Mouse (Mus musculus) liver, embryonic 15.5 days (tissue): ENCODE results near the gene Catsper4. TPM values are rescaled to one million over a fixed set of nuclear protein-coding genes. Genes with fewer than 3 reads are reported as not detected.

Experiments
- ATAC-seq: fragments of 200-750 bp; cut with Nextera tagmentation; 2 replicates; pipeline ENCODE4 v1.8.0; 2017; ENCODE audit warnings: moderate number of reproducible peaks, mild to moderate bottlenecking, moderate library complexity; ENCODE audit not compliant: insufficient read depth
- H3K27ac ChIP-seq: fragments of 300-500 bp; sonication (generic); replicated peaks from 2 replicates; pipeline ENCODE4 v1.5.1; 2015; ENCODE audit warnings: mild to moderate bottlenecking, inconsistent platforms
- H3K27me3 ChIP-seq: fragments of 300-500 bp; sonication (generic); 2 replicates; pipeline ENCODE4 v1.6.1; 2015; ENCODE audit warnings: mild to moderate bottlenecking, inconsistent platforms
- H3K36me3 ChIP-seq: fragments of 300-500 bp; sonication (generic); replicated peaks from 2 replicates; pipeline ENCODE4 v1.6.1; 2015; ENCODE audit warnings: moderate library complexity, mild to moderate bottlenecking, inconsistent platforms
- H3K4me1 ChIP-seq: fragments of 300-500 bp; sonication (generic); replicated peaks from 2 replicates; pipeline ENCODE4 v1.6.1; 2015; ENCODE audit warnings: inconsistent platforms
- H3K4me2 ChIP-seq: fragments of 300-500 bp; sonication (generic); 2 replicates; pipeline ENCODE4 v1.6.1; 2015; ENCODE audit warnings: moderate library complexity, mild to moderate bottlenecking, inconsistent platforms
- H3K4me3 ChIP-seq: fragments of 300-500 bp; sonication (generic); replicated peaks from 2 replicates; pipeline ENCODE4 v1.5.1; 2015; ENCODE audit warnings: mild to moderate bottlenecking, inconsistent platforms
- H3K9ac ChIP-seq: fragments of 300-500 bp; sonication (generic); 2 replicates; pipeline ENCODE4 v1.6.1; 2015; ENCODE audit warnings: moderate library complexity, mild to moderate bottlenecking, inconsistent platforms
- H3K9me3 ChIP-seq: fragments of 300-500 bp; sonication (generic); replicated peaks from 2 replicates; pipeline ENCODE4 v1.6.1; 2016; ENCODE audit warnings: inconsistent platforms
- WGBS: fragments of 180-500 bp; shearing (Covaris S2); methylation state at CpG from one replicate; pipeline ENCODE4 v1.1.7; 2015; ENCODE audit warnings: mixed read lengths; ENCODE audit not compliant: insufficient replicate concordance; 5-methylcytosine and 5-hydroxymethylcytosine counted together
- polyA plus RNA-seq: library from polyadenylated mRNA; unstranded; fragments of >200 nt; fragmentation: Nextera tagmentation; extraction: Ambion mirVana; gene quantifications from 2 replicates; pipeline ENCODE4 v1.2.1, GENCODE M21; 2015

Gene Catsper4
- polyA plus RNA-seq, 1 experiment from 2014 or later: not detected

GRCm38 (mm10) chr4:134166906-134167305, 60.3 kb downstream of the Catsper4 start:
- Histone ChIP-seq H3K4me3 (no peak overlapping the region), H3K4me1 (peaks cover 24% of the 10 kb centered on the region), H3K9ac (no peak overlapping the region), H3K36me3 (peaks cover 45% of the 10 kb centered on the region), H3K27ac (0 out of 2 replicates have a peak overlapping the region, but pooled peaks have one; percentile 7), H3K4me2 (no peak overlapping the region), H3K9me3 (no peaks in the 10 kb centered on the region), H3K27me3 (no peaks in the 10 kb centered on the region)
- 79% methylated on average over 3 of the region's 3 CpGs for WGBS
- ATAC-seq: no peak

- Histone ChIP-seq H3K36me3 (peaks cover 35% of the 10 kb centered on the region), H3K9ac (no peak overlapping the region), H3K27ac (peak overlapping the region; percentile 79), H3K27me3 (no peaks in the 10 kb centered on the region), H3K4me2 (peak overlapping the region; percentile 43), H3K9me3 (no peaks in the 10 kb centered on the region), H3K4me3 (no peak overlapping the region), H3K4me1 (peaks cover 24% of the 10 kb centered on the region)
- peak; percentile 83 for ATAC-seq
- 62% methylated on average over 3 of the region's 3 CpGs for WGBS
These were observed 61.4 kb downstream of the Catsper4 start for GRCm38 (mm10) chr4:134165548-134166465.

DNA sequence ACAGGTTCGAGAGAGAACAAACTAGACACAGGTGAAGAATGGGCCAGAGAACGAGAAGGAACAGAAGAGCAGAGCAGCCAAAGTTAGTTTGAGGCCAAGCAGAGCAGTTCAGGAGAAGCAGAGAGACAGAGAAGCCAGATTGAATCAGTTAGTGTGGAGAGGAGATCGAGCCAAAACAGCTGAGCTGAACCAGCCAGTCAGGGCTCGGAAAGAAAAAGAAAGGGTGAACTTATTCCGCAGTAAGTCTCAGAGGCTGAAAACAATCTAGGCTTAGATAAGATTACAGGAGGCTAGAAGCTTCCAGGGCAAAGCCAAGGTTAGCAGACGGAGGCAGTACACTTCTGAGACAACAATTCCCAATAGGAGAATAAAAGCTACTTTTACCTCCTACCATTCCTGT, 62.2 kb downstream of the Catsper4 start:
- H3K4me1 ChIP-seq: peaks cover 24% of the 10 kb centered on the region
- H3K4me3 ChIP-seq: peak overlapping the region; percentile 0; the same call in 1 of the 2 replicates
- no peaks in the 10 kb centered on the region for H3K9me3 ChIP-seq
- H3K9ac ChIP-seq: no peak overlapping the region
- WGBS: 22% methylated on average over 6 of the region's 6 CpGs
- H3K27me3 ChIP-seq: no peaks in the 10 kb centered on the region
- peak; percentile 71 for ATAC-seq
- H3K27ac ChIP-seq: peak overlapping the region; percentile 79
- peaks cover 28% of the 10 kb centered on the region for H3K36me3 ChIP-seq
- peak overlapping the region; percentile 43 for H3K4me2 ChIP-seq

GRCm38 (mm10) chr4:134164591-134164990, 62.6 kb downstream of the Catsper4 start:
- Histone ChIP-seq H3K36me3 (peaks cover 26% of the 10 kb centered on the region), H3K9ac (no peak overlapping the region), H3K27me3 (no peaks in the 10 kb centered on the region), H3K27ac (peak overlapping the region; percentile 79), H3K9me3 (no peaks in the 10 kb centered on the region), H3K4me3 (peak overlapping the region; percentile 0; the same call in 1 of the 2 replicates), H3K4me1 (peaks cover 24% of the 10 kb centered on the region), H3K4me2 (peak overlapping the region; percentile 43)
- ATAC-seq: 0 out of 2 replicates have a peak, but pooled peaks have one; percentile 9
- 69% methylated on average over 5 of the region's 6 CpGs for WGBS

Other genes with a start within 250 kb of the Catsper4 start
- 17.1 and 17.5 TPM in 2 replicates for gene Dhdds, start 226.5 kb downstream of the Catsper4 start, polyA plus RNA-seq
- 0.91 and 1.5 TPM in 2 replicates for gene Lin28a, start 208.5 kb downstream of the Catsper4 start, polyA plus RNA-seq
- not detected in 2 replicates for gene Zfp683, start 173.5 kb downstream of the Catsper4 start, polyA plus RNA-seq
- gene Crybg2, start 166.6 kb downstream of the Catsper4 start, polyA plus RNA-seq: 0.59 TPM in 1 of 2 replicates, not detected in the other
- gene Cd52, start 132.3 kb downstream of the Catsper4 start, polyA plus RNA-seq: 47.4 and 51.5 TPM in 2 replicates
- gene Ubxn11, start 124.8 kb downstream of the Catsper4 start, polyA plus RNA-seq: 1.8 and 2.1 TPM in 2 replicates
- gene Sh3bgrl3, start 98.6 kb downstream of the Catsper4 start, polyA plus RNA-seq: 151 and 166 TPM in 2 replicates
- gene Cep85, start 40.3 kb downstream of the Catsper4 start, polyA plus RNA-seq: 37.0 and 37.6 TPM in 2 replicates
- gene Gm7534, start 24.4 kb downstream of the Catsper4 start, polyA plus RNA-seq: not detected in 2 replicates
- gene Cnksr1, start 11.0 kb upstream of the Catsper4 start, polyA plus RNA-seq: 0.10 TPM in 2 replicates
- gene E130218I03Rik, start 16.3 kb upstream of the Catsper4 start, polyA plus RNA-seq: 0.16 TPM in 1 of 2 replicates, not detected in the other
- 5.4 and 5.8 TPM in 2 replicates for gene Zfp593, start 18.2 kb upstream of the Catsper4 start, polyA plus RNA-seq
- not detected in 2 replicates for gene Gm30191, start 19.6 kb upstream of the Catsper4 start, polyA plus RNA-seq
- gene Grrp1, start 26.7 kb upstream of the Catsper4 start, polyA plus RNA-seq: 0.46 and 1.0 TPM in 2 replicates
- 9.8 and 11.9 TPM in 2 replicates for gene Pdik1l, start 60.5 kb upstream of the Catsper4 start, polyA plus RNA-seq
- 0.24 and 0.31 TPM in 2 replicates for gene Trim63, start 87.7 kb upstream of the Catsper4 start, polyA plus RNA-seq
- gene Slc30a2, start 115.8 kb upstream of the Catsper4 start, polyA plus RNA-seq: 0.06 TPM in 1 of 2 replicates, not detected in the other
- 0.09 and 0.22 TPM in 2 replicates for gene Extl1, start 156.5 kb upstream of the Catsper4 start, polyA plus RNA-seq
- gene Pafah2, start 168.9 kb upstream of the Catsper4 start, polyA plus RNA-seq: 5.4 and 6.8 TPM in 2 replicates
- gene Stmn1, start 240.9 kb upstream of the Catsper4 start, polyA plus RNA-seq: 398 and 432 TPM in 2 replicates